Mouse (Mus musculus) neural tube, embryonic 13.5 days (tissue): Measurements from ENCODE around the gene Ankrd49. TPM values are rescaled to one million over a fixed set of nuclear protein-coding genes. Genes with fewer than 3 reads are reported as not detected.

Experiments used
- ATAC-seq: fragments of 200-750 bp; cut with Nextera tagmentation; 2 replicates; pipeline ENCODE4 v1.8.0; 2017; ENCODE audit warnings: low read depth, mild to moderate bottlenecking, moderate TSS enrichment, moderate library complexity
- H3K27ac ChIP-seq: fragments of 300-500 bp; sonication (generic); replicated peaks from 2 replicates; pipeline ENCODE4 v1.5.1; 2015; ENCODE audit warnings: moderate library complexity, mild to moderate bottlenecking, inconsistent platforms
- H3K27me3 ChIP-seq: fragments of 300-500 bp; sonication (generic); 2 replicates; pipeline ENCODE4 v1.6.1; 2015; ENCODE audit warnings: mild to moderate bottlenecking, inconsistent platforms
- H3K36me3 ChIP-seq: fragments of 300-500 bp; sonication (generic); 2 replicates; pipeline ENCODE4 v1.6.1; 2015; ENCODE audit warnings: mild to moderate bottlenecking, inconsistent platforms
- H3K4me1 ChIP-seq: fragments of 300-500 bp; sonication (generic); replicated peaks from 2 replicates; pipeline ENCODE4 v1.6.1; 2015; ENCODE audit warnings: inconsistent platforms
- H3K4me2 ChIP-seq: fragments of 300-500 bp; sonication (generic); 2 replicates; pipeline ENCODE4 v1.6.1; 2015; ENCODE audit warnings: inconsistent platforms, mild to moderate bottlenecking, moderate library complexity
- H3K4me3 ChIP-seq: fragments of 300-500 bp; sonication (generic); 2 replicates; pipeline ENCODE4 v1.5.1; 2015; ENCODE audit warnings: mild to moderate bottlenecking, inconsistent platforms
- H3K9ac ChIP-seq: fragments of 300-500 bp; sonication (generic); 2 replicates; pipeline ENCODE4 v1.6.1; 2015; ENCODE audit warnings: moderate library complexity, mild to moderate bottlenecking, inconsistent platforms
- H3K9me3 ChIP-seq: fragments of 300-500 bp; sonication (generic); 2 replicates; pipeline ENCODE4 v1.6.1; 2016; ENCODE audit warnings: inconsistent platforms
- WGBS: fragments of 180-500 bp; shearing (Covaris S2); methylation state at CpG from one replicate; pipeline ENCODE4 v1.1.7; 2015; 5-methylcytosine and 5-hydroxymethylcytosine counted together
- polyA plus RNA-seq: library from polyadenylated mRNA; unstranded; fragments of >200 nt; fragmentation: Nextera tagmentation; extraction: Ambion mirVana; gene quantifications from 2 replicates; pipeline ENCODE4 v1.2.1, GENCODE M21; 2015

Ankrd49 gene
- polyA plus RNA-seq, 1 experiment from 2014 or later, result 34.6 TPM

- Histone ChIP-seq H3K27ac (no peak overlapping the region), H3K4me1 (no peaks in the 10 kb centered on the region), H3K9me3 (no peaks in the 10 kb centered on the region), H3K4me2 (no peak overlapping the region), H3K36me3 (no peaks in the 10 kb centered on the region), H3K4me3 (no peak overlapping the region), H3K27me3 (no peaks in the 10 kb centered on the region), H3K9ac (no peak overlapping the region)
- WGBS, result 82% methylated on average over 4 of the region's 4 CpGs
- no peak for ATAC-seq
Measured at GRCm38 (mm10) chr9:14739498-14740150, 45.0 kb downstream of the Ankrd49 start.

GRCm38 (mm10) chr9:14730941-14731541 lies 53.6 kb downstream of the Ankrd49 start:
- ATAC-seq, result peak; percentile 61; the same call in 1 of the 2 replicates
- WGBS, result 24% methylated on average over 9 of the region's 9 CpGs
- H3K36me3 ChIP-seq, result no peaks in the 10 kb centered on the region
- H3K4me2 ChIP-seq, result no peak overlapping the region
- no peak overlapping the region for H3K27ac ChIP-seq
- H3K27me3 ChIP-seq, result no peaks in the 10 kb centered on the region
- no peaks in the 10 kb centered on the region for H3K9me3 ChIP-seq
- peaks cover 7% of the 10 kb centered on the region for H3K4me1 ChIP-seq
- H3K4me3 ChIP-seq, result no peak overlapping the region
- H3K9ac ChIP-seq, result no peak overlapping the region

Other genes starting within 250 kb of the Ankrd49 start
- 8.0 and 9.3 TPM in 2 replicates for gene Amotl1, start 139.8 kb downstream of the Ankrd49 start, polyA plus RNA-seq
- gene Piwil4, start 44.1 kb downstream of the Ankrd49 start, polyA plus RNA-seq, result 0.14 TPM in 1 of 2 replicates, not detected in the other
- 1.0 and 1.6 TPM in 2 replicates for gene Fut4, start 32.5 kb downstream of the Ankrd49 start, polyA plus RNA-seq
- 1.2 TPM in 1 of 2 replicates, not detected in the other for gene 1700012B09Rik, start 13.8 kb downstream of the Ankrd49 start, polyA plus RNA-seq
- 11.0 and 14.8 TPM in 2 replicates for gene Mre11a, start 202 bp downstream of the Ankrd49 start, polyA plus RNA-seq
- 0.43 and 0.55 TPM in 2 replicates for gene Gpr83, start 75.4 kb upstream of the Ankrd49 start, polyA plus RNA-seq
- not detected in 2 replicates for gene Izumo1r, start 119.1 kb upstream of the Ankrd49 start, polyA plus RNA-seq